Mouse (Mus musculus) CH12.LX (cell line): Measurements from ENCODE around the gene C2. TPM values are rescaled to one million over a fixed set of nuclear protein-coding genes. Genes with fewer than 3 reads are reported as not detected.

Source experiments
- DNase-seq: peaks from one replicate; pipeline ENCODE4 v3.0.0-alpha.2; 2013; ENCODE audit errors: extremely low read depth
- H3K27ac ChIP-seq: 2 replicates; pipeline ENCODE4 v1.5.1; 2012; ENCODE audit warnings: low read depth, mild to moderate bottlenecking, control low read depth, moderate library complexity; ENCODE audit not compliant: insufficient read depth
- H3K27me3 ChIP-seq: replicated peaks from 2 replicates; pipeline ENCODE3; 2012; ENCODE audit warnings: inconsistent platforms
- H3K36me3 ChIP-seq, 2 experiments: replicated peaks in 1 of 2; 2 replicates each; pipeline versions ENCODE3 to v1.6.1; 2012; ENCODE audit warnings: inconsistent platforms in 1 of 2, low read length in 1 of 2, mild to moderate bottlenecking in 1 of 2, mixed read lengths in 1 of 2, moderate library complexity in 1 of 2; ENCODE audit not compliant: control insufficient read depth in 1 of 2, insufficient read depth in 1 of 2
- H3K4me1 ChIP-seq, 2 experiments: 2 replicates each; pipeline ENCODE4 v1.6.1; 2012; ENCODE audit warnings: inconsistent platforms in 1 of 2, moderate library complexity in 1 of 2; ENCODE audit not compliant: insufficient read depth in 2 of 2, control insufficient read depth in 1 of 2
- H3K4me2 ChIP-seq: 2 replicates; pipeline ENCODE4 v1.6.1; 2012; ENCODE audit warnings: low read depth, mild to moderate bottlenecking, control low read depth; ENCODE audit not compliant: poor library complexity, insufficient read depth, severe bottlenecking
- H3K4me3 ChIP-seq, 3 experiments: fragments of 150-350 bp in 1 of 3; sonication (generic) in 1 of 3; replicated peaks in 1 of 3; 2 replicates each; pipeline versions ENCODE3 to v1.5.1; 2011 to 2012; ENCODE audit warnings: low read depth in 2 of 3, low read length in 2 of 3, mild to moderate bottlenecking in 2 of 3, moderate library complexity in 2 of 3, control low read depth in 1 of 3, improper control_type of control experiment in 1 of 3, inconsistent platforms in 1 of 3, mixed read lengths in 1 of 3; ENCODE audit not compliant: poor library complexity in 1 of 3
- H3K79me2 ChIP-seq: replicated peaks from 2 replicates; pipeline ENCODE4 v1.6.1; 2012; ENCODE audit warnings: mild to moderate bottlenecking, moderate library complexity; ENCODE audit not compliant: control insufficient read depth, poor library complexity, insufficient read depth, severe bottlenecking; ENCODE audit errors: extremely low read depth
- H3K9ac ChIP-seq: 2 replicates; pipeline ENCODE4 v1.6.1; 2012; ENCODE audit warnings: low read depth, mild to moderate bottlenecking, control low read depth, moderate library complexity; ENCODE audit not compliant: insufficient read depth
- H3K9me3 ChIP-seq: replicated peaks from 2 replicates; pipeline ENCODE3; 2012; ENCODE audit warnings: low read length, inconsistent platforms, mixed read lengths
- CHD1 ChIP-seq: IDR thresholded peaks from 2 replicates; pipeline ENCODE4 v1.6.1; 2012; ENCODE audit warnings: low read depth, low read length, improper control_type of control experiment, inconsistent platforms
- CHD2 ChIP-seq: IDR thresholded peaks from 2 replicates; pipeline ENCODE4 v1.6.1; 2011; ENCODE audit warnings: low read length, improper control_type of control experiment
- CTCF ChIP-seq, 2 experiments: IDR thresholded peaks in 1 of 2; conservative IDR thresholded peaks in 1 of 2; 2 replicates each; pipeline ENCODE4 v1.5.1; 2011 to 2012; ENCODE audit warnings: low read depth in 2 of 2, low read length in 2 of 2, improper control_type of control experiment in 1 of 2, inconsistent platforms in 1 of 2, mild to moderate bottlenecking in 1 of 2, moderate library complexity in 1 of 2
- JUN ChIP-seq: IDR thresholded peaks from 2 replicates; pipeline ENCODE4 v1.6.1; 2011; ENCODE audit warnings: low read depth, mild to moderate bottlenecking, low read length, improper control_type of control experiment, moderate library complexity; ENCODE audit not compliant: insufficient read depth
- JUND ChIP-seq: conservative IDR thresholded peaks from 2 replicates; pipeline ENCODE4 v1.6.1; 2011; ENCODE audit warnings: low read depth, low read length, improper control_type of control experiment
- MAX ChIP-seq: IDR thresholded peaks from 2 replicates; pipeline ENCODE4 v1.6.1; 2011; ENCODE audit warnings: low read length, improper control_type of control experiment
- MAZ ChIP-seq: IDR thresholded peaks from 2 replicates; pipeline ENCODE4 v1.6.1; 2012; ENCODE audit warnings: low read depth, mild to moderate bottlenecking, inconsistent platforms, low read length, improper control_type of control experiment, moderate library complexity
- MEF2A ChIP-seq: IDR thresholded peaks from 2 replicates; pipeline ENCODE4 v1.6.1; 2014; ENCODE audit warnings: low read depth, mild to moderate bottlenecking, inconsistent platforms, low read length, improper control_type of control experiment, borderline replicate concordance
- POLR2AphosphoS2 ChIP-seq: IDR thresholded peaks from 2 replicates; pipeline ENCODE4 v1.6.1; 2011; ENCODE audit warnings: low read depth, low read length, improper control_type of control experiment
- RAD21 ChIP-seq: IDR thresholded peaks from 2 replicates; pipeline ENCODE4 v1.6.1; 2011; ENCODE audit warnings: low read depth, mild to moderate bottlenecking, low read length, improper control_type of control experiment, moderate library complexity
- SMC3 ChIP-seq: IDR thresholded peaks from 2 replicates; pipeline ENCODE4 v1.6.1; 2011; ENCODE audit warnings: low read depth, low read length, improper control_type of control experiment
- TCF12 ChIP-seq: IDR thresholded peaks from 2 replicates; pipeline ENCODE4 v1.6.1; 2014; ENCODE audit warnings: low read depth, mild to moderate bottlenecking, inconsistent platforms, low read length, improper control_type of control experiment
- USF1 ChIP-seq: IDR thresholded peaks from 2 replicates; pipeline ENCODE4 v1.6.1; 2014; ENCODE audit warnings: low read depth, mild to moderate bottlenecking, inconsistent platforms, low read length, improper control_type of control experiment
- ZC3H11A ChIP-seq: IDR thresholded peaks from 2 replicates; pipeline ENCODE4 v1.6.1; 2012; ENCODE audit warnings: low read depth, mild to moderate bottlenecking, inconsistent platforms, low read length, improper control_type of control experiment
- ZNF384 ChIP-seq: IDR thresholded peaks from 2 replicates; pipeline ENCODE4 v1.6.1; 2012; ENCODE audit warnings: low read depth, low read length, improper control_type of control experiment, inconsistent platforms
- dilution Hi-C: fragments of 300-500 bp; cut with MboI; formaldehyde crosslinking; loops from 2 replicates; pipeline ENCODE4 v1.14.3; 2020; ENCODE audit warnings: low sequenced_read_pairs; ENCODE audit not compliant: extremely low pct_unique_long_range_greater_than_20kb, extremely low pct_ligation_motif_present
- in situ Hi-C: fragments of 300-500 bp; cut with MboI; formaldehyde crosslinking; loops from 3 replicates; pipeline ENCODE4 v1.14.3; 2019; ENCODE audit warnings: low sequenced_read_pairs, low pct_ligation_motif_present, low pct_unique_long_range_greater_than_20kb, mixed read lengths
- polyA plus RNA-seq: library from polyadenylated mRNA; unstranded; fragments of >175 nt; gene quantifications from 2 replicates; pipeline ENCODE4 v1.2.1, GENCODE M21; 2012; ENCODE audit warnings: low read depth; ENCODE audit not compliant: insufficient read length
- total RNA-seq, 2 experiments: library from RNA; depleted of rRNA; stranded (reverse); fragments of 300-350 nt in 1 of 2; fragments of >200 nt in 1 of 2; gene quantifications; 2 replicates each; pipeline ENCODE4 v1.2.3; 2012 to 2014

Gene C2
- total and polyA plus RNA-seq, 3 experiments: 1.3 to 6.6 (median 3.1) TPM

DNA sequence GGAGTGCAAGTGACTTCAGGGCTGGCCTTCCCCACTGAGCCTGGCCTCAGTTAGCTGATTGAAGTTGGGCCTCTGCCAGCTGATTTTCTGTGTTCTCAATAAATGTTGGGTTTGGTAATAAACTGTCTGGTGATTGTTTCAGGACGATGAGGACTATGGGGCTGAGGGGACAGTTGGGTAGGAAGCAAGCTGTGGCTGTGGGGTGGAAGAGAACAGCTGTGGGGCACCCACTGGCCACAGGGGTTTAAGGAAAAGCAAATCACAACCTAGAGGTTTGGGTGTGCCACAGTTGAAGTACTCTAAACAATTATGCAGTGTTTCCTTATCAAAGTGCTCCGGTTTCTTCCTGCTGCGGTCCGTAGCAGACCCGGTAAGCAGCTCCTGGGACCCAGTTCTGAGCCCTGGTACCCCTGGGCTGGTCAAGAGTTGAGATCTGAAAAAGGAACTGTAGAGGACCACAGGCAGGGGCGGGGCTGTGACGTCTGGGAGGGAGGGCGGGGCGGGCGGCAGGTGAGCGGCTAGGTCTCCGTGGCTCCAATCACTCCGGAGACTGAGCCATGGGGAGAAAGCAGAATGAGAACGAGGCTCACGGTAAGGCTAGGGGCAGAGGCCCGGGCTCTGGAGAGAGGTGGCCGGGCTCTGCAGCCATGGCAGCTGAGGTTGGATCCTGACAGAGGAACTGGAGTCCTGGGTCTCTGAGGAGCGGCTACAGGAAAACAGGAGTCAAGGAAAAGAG, 16.0 kb upstream of the C2 start, which contains the start of gene Slc44a4:
Slc44a4 (plus strand) TSS at position 537 of the 736 bp plus-strand sequence.
- in situ Hi-C loops: loop anchor here (5.0 kb wide), 1 partner anchor 57 kb away; no protein-coding TSS in a partner anchor
- DNase-seq: no peak
- no peak within 1 kb of the TSS for H3K27ac ChIP-seq
- H3K36me3 ChIP-seq: peaks cover 44 to 53% of the 10 kb centered on the region in 2 experiments
- H3K27me3 ChIP-seq: no peaks in the 10 kb centered on the region
- dilution Hi-C loops: no loop called here
- peaks cover 14 to 59% of the 10 kb centered on the region in 2 experiments for H3K4me1 ChIP-seq
- no peak within 1 kb of the TSS for H3K4me2 ChIP-seq
- TF ChIP-seq MAZ (no peak), CHD2 (no peak), TCF12 (no peak), MEF2A (no peak), MAX (no peak), JUND (no peak), ZC3H11A (no peak), USF1 (no peak), CHD1 (no peak), POLR2AphosphoS2 (no peak), CTCF (conservative IDR thresholded peaks at IDR 0.05 in 1 of 2, IDR thresholded peaks at IDR 0.05 in 1 of 2; ENCODE audit: low read depth in 2 of 2, low read length in 2 of 2) (no peak), JUN (no peak)
- H3K9ac ChIP-seq: peak within 1 kb of the TSS; percentile 47; the same call in 1 of the 2 replicates
- no peaks in the 10 kb centered on the region for H3K79me2 ChIP-seq
- H3K9me3 ChIP-seq: no peaks in the 10 kb centered on the region
- no peak within 1 kb of the TSS for H3K4me3 ChIP-seq

DNA sequence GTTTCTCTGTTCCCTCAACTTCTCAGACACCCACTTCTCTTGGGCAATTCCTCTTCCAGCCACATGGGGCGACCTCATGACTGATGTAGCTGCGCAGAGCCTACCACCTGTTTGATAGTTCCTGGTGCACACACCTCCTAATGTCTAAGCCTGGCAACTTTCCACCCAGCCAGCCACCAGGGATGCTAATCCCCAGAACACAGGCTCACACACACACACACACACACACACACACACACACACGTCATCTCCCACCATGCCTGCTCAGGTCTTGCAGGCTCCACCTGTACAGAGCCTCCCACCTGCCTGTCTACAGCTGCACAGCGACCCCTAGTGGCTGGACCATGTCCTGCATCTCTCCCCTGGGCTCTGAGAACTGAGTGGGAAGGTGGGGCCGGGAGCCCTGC, 13.9 kb upstream of the C2 start:
- Histone ChIP-seq H3K27ac (no peak overlapping the region), H3K4me3 (no peak overlapping the region), H3K9ac (no peak overlapping the region), H3K4me1 (peaks cover 14 to 53% of the 10 kb centered on the region in 2 experiments), H3K79me2 (no peaks in the 10 kb centered on the region), H3K9me3 (no peaks in the 10 kb centered on the region), H3K4me2 (no peak overlapping the region), H3K27me3 (no peaks in the 10 kb centered on the region), H3K36me3 (peaks cover 65 to 74% of the 10 kb centered on the region in 2 experiments)
- peak; percentile 73 for DNase-seq
- dilution Hi-C loops: no loop called here
- in situ Hi-C loops: loop anchor here (5.0 kb wide), 1 partner anchor 55 kb away; no protein-coding TSS in a partner anchor
- peak; percentile 82 to 83 for TF ChIP-seq CTCF (conservative IDR thresholded peaks at IDR 0.05 in 1 of 2, IDR thresholded peaks at IDR 0.05 in 1 of 2; ENCODE audit: low read depth in 2 of 2, low read length in 2 of 2)
- TF ChIP-seq SMC3: peak; percentile 55
- peak; percentile 67 for TF ChIP-seq RAD21
- TF ChIP-seq ZNF384: no peak
